Comparison of ENCODE assay signal across 8 mouse cellular contexts in genomic region chr7:7187417-7188190, GRCm38 (mm10). TPM values are rescaled to one million over a fixed set of nuclear protein-coding genes. Genes with fewer than 3 reads are reported as not detected.
DNase-seq lines count a peak whose midpoint lies in the region; ATAC-seq and TF ChIP-seq lines count a peak whose summit lies in the region.

No protein-coding gene starts in this region.

- peak; percentile 71 for ATAC-seq in neural tube, embryonic 11.5 days (ENCODE audit: insufficient read depth, low FRiP score, low TSS enrichment)
- ATAC-seq in limb, embryonic 14.5 days (ENCODE audit: low FRiP score, low read depth), result no peak
- ATAC-seq in stomach, embryonic 15.5 days (ENCODE audit: insufficient read depth, low FRiP score, low read depth), result peak; percentile 42; the same call in 1 of the 2 replicates

- H3K4me1 ChIP-seq in neural tube, embryonic 11.5 days (ENCODE audit: control insufficient read depth, insufficient read depth, low read length), result no peaks in the 10 kb centered on the region
- H3K4me1 ChIP-seq in limb, embryonic 14.5 days (ENCODE audit: control insufficient read depth, insufficient read depth, low read length), result no peaks in the 10 kb centered on the region
- 0 out of 2 replicates have a peak, but pooled peaks cover 4% of the 10 kb centered on the region for H3K4me1 ChIP-seq in stomach, embryonic 15.5 days

- peak overlapping the region; percentile 17 for H3K4me2 ChIP-seq in neural tube, embryonic 11.5 days (ENCODE audit: low read depth)
- peak overlapping the region; percentile 28 for H3K4me2 ChIP-seq in limb, embryonic 14.5 days (replicated peaks; ENCODE audit: low read depth, low read length, severe bottlenecking)
- H3K4me2 ChIP-seq in stomach, embryonic 15.5 days, result peak overlapping the region; percentile 49

- H3K9ac ChIP-seq in neural tube, embryonic 11.5 days (ENCODE audit: low read length), result no peak overlapping the region
- H3K9ac ChIP-seq in limb, embryonic 14.5 days (ENCODE audit: low read depth, low read length, severe bottlenecking), result no peak overlapping the region; the same call in 1 of the 2 replicates
- H3K9ac ChIP-seq in stomach, embryonic 15.5 days, result no peak overlapping the region

- H3K4me3 ChIP-seq in neural tube, embryonic 11.5 days (ENCODE audit: low read depth, low read length), result peak overlapping the region; percentile 35
- H3K4me3 ChIP-seq in limb, embryonic 14.5 days (replicated peaks; ENCODE audit: low read length), result peak overlapping the region; percentile 40
- peak overlapping the region; percentile 53 for H3K4me3 ChIP-seq in stomach, embryonic 15.5 days (replicated peaks)

- H3K36me3 ChIP-seq in neural tube, embryonic 11.5 days (ENCODE audit: control insufficient read depth, insufficient read depth, low read length), result no peaks in the 10 kb centered on the region
- H3K36me3 ChIP-seq in limb, embryonic 14.5 days (ENCODE audit: control insufficient read depth, insufficient read depth, low read length), result peaks cover 11% of the 10 kb centered on the region
- peaks cover 4% of the 10 kb centered on the region; the same call in 1 of the 2 replicates for H3K36me3 ChIP-seq in stomach, embryonic 15.5 days

- peak; percentile 21 for DNase-seq in cerebellum, adult 9-10 months
- no peak for DNase-seq in cerebellum, adult 8-10 months
- DNase-seq in neural tube, embryonic 11.5 days (ENCODE audit: low spot score), result peak; percentile 9
- DNase-seq in neural tube, embryonic 10.5 days (ENCODE audit: extremely low spot score, low spot score), result no peak
- DNase-seq in limb, embryonic 14.5 days (ENCODE audit: low spot score), result no peak
- no peak for DNase-seq in urinary bladder, postnatal 4 days (ENCODE audit: low spot score in 2 of 2)
- DNase-seq in right cerebral cortex, postnatal 25 days, result no peak

- H3K27ac ChIP-seq in neural tube, embryonic 11.5 days (ENCODE audit: low read depth, low read length), result no peak overlapping the region
- no peak overlapping the region for H3K27ac ChIP-seq in limb, embryonic 14.5 days (replicated peaks; ENCODE audit: low read depth, low read length)
- H3K27ac ChIP-seq in stomach, embryonic 15.5 days, result no peak overlapping the region

- H3K27me3 ChIP-seq in neural tube, embryonic 11.5 days (ENCODE audit: control insufficient read depth, insufficient read depth, low read length), result no peaks in the 10 kb centered on the region
- H3K27me3 ChIP-seq in limb, embryonic 14.5 days (ENCODE audit: control insufficient read depth, insufficient read depth, low read length), result no peaks in the 10 kb centered on the region
- H3K27me3 ChIP-seq in stomach, embryonic 15.5 days (replicated peaks), result no peaks in the 10 kb centered on the region

- WGBS in neural tube, embryonic 11.5 days, result 40% methylated on average over 13 of the region's 13 CpGs
- 40% methylated on average over 13 of the region's 13 CpGs for WGBS in limb, embryonic 14.5 days
- WGBS in stomach, embryonic 15.5 days, result 17% methylated on average over 13 of the region's 13 CpGs

- no peaks in the 10 kb centered on the region for H3K9me3 ChIP-seq in neural tube, embryonic 11.5 days (ENCODE audit: control insufficient read depth, low read length)
- H3K9me3 ChIP-seq in limb, embryonic 14.5 days (ENCODE audit: control insufficient read depth, low read length), result no peaks in the 10 kb centered on the region
- no peaks in the 10 kb centered on the region for H3K9me3 ChIP-seq in stomach, embryonic 15.5 days

- no peak for TF ChIP-seq POLR2A in limb, embryonic 14.5 days (IDR thresholded peaks at IDR 0.05; ENCODE audit: borderline replicate concordance, extremely low read depth, insufficient read depth, insufficient read length)

RNA-seq across cellular contexts. Expression of gene Zfp418, which starts 16.5 kb away (rescaled TPM):
- 3.6 and 4.0 TPM in 2 replicates for polyA plus RNA-seq in neural tube, embryonic 11.5 days (2014; fragmentation: Nextera tagmentation; extraction: Ambion mirVana)
- 1.7 and 2.1 TPM in 2 replicates for polyA plus RNA-seq in limb, embryonic 14.5 days (2012; rRNA removed)
- 3.0 and 3.5 TPM in 2 replicates for polyA plus RNA-seq in limb, embryonic 14.5 days (2014; fragmentation: Nextera tagmentation; extraction: Ambion mirVana)
- 2.5 TPM in 2 replicates for polyA plus RNA-seq in stomach, embryonic 15.5 days (2015; fragmentation: Nextera tagmentation; extraction: Ambion mirVana)

RNA-seq across cellular contexts. Expression of gene Zfp772, which starts 22.2 kb away (rescaled TPM):
- polyA plus RNA-seq in neural tube, embryonic 11.5 days (2014; fragmentation: Nextera tagmentation; extraction: Ambion mirVana), result 11.0 and 11.1 TPM in 2 replicates
- 9.1 and 10.2 TPM in 2 replicates for polyA plus RNA-seq in limb, embryonic 14.5 days (2012; rRNA removed)
- polyA plus RNA-seq in limb, embryonic 14.5 days (2014; fragmentation: Nextera tagmentation; extraction: Ambion mirVana), result 8.7 and 9.2 TPM in 2 replicates
- 6.6 TPM in 2 replicates for polyA plus RNA-seq in stomach, embryonic 15.5 days (2015; fragmentation: Nextera tagmentation; extraction: Ambion mirVana)

RNA-seq across cellular contexts. Expression of gene Zfp773, which starts 51.0 kb away (rescaled TPM):
- 6.6 and 7.0 TPM in 2 replicates for polyA plus RNA-seq in neural tube, embryonic 11.5 days (2014; fragmentation: Nextera tagmentation; extraction: Ambion mirVana)
- 0.84 and 0.95 TPM in 2 replicates for polyA plus RNA-seq in limb, embryonic 14.5 days (2012; rRNA removed)
- 1.7 and 1.9 TPM in 2 replicates for polyA plus RNA-seq in limb, embryonic 14.5 days (2014; fragmentation: Nextera tagmentation; extraction: Ambion mirVana)
- 1.6 and 2.0 TPM in 2 replicates for polyA plus RNA-seq in stomach, embryonic 15.5 days (2015; fragmentation: Nextera tagmentation; extraction: Ambion mirVana)

RNA-seq across cellular contexts. Expression of gene Vmn2r29, which starts 59.5 kb away (rescaled TPM):
- 0.16 and 0.33 TPM in 2 replicates for polyA plus RNA-seq in neural tube, embryonic 11.5 days (2014; fragmentation: Nextera tagmentation; extraction: Ambion mirVana)
- 3.4 and 5.5 TPM in 2 replicates for polyA plus RNA-seq in limb, embryonic 14.5 days (2012; rRNA removed)
- polyA plus RNA-seq in limb, embryonic 14.5 days (2014; fragmentation: Nextera tagmentation; extraction: Ambion mirVana), result 1.1 and 1.3 TPM in 2 replicates
- polyA plus RNA-seq in stomach, embryonic 15.5 days (2015; fragmentation: Nextera tagmentation; extraction: Ambion mirVana), result 0.15 and 0.62 TPM in 2 replicates

Comparison
In these comparisons a context has a peak if more than half of its experiments do, and no peak if none do; other contexts are left out.
1. DNase-seq: peak in cerebellum, adult 9-10 months (single experiment) and neural tube, embryonic 11.5 days (single experiment); none in cerebellum, adult 8-10 months (single experiment), neural tube, embryonic 10.5 days (single experiment), limb, embryonic 14.5 days (single experiment), urinary bladder, postnatal 4 days (0 of 2) and right cerebral cortex, postnatal 25 days (single experiment).
2. Peak in every context shown above with its lines, with median percentiles within 50 percentile points of each other: H3K4me2 ChIP-seq and H3K4me3 ChIP-seq.